Mouse (Mus musculus) Muller cell, postnatal 12 days (primary cell): Measurements from ENCODE around the gene Reln.

ENCODE experiments used
- DNase-seq: peaks from one replicate; pipeline ENCODE4 v3.0.0-alpha.2; 2015; ENCODE audit errors: inconsistent ontology term

The Reln gene

GRCm38 (mm10) chr5:21934173-21934698, 410.3 kb downstream of the Reln start:
- no peak for DNase-seq

DNA sequence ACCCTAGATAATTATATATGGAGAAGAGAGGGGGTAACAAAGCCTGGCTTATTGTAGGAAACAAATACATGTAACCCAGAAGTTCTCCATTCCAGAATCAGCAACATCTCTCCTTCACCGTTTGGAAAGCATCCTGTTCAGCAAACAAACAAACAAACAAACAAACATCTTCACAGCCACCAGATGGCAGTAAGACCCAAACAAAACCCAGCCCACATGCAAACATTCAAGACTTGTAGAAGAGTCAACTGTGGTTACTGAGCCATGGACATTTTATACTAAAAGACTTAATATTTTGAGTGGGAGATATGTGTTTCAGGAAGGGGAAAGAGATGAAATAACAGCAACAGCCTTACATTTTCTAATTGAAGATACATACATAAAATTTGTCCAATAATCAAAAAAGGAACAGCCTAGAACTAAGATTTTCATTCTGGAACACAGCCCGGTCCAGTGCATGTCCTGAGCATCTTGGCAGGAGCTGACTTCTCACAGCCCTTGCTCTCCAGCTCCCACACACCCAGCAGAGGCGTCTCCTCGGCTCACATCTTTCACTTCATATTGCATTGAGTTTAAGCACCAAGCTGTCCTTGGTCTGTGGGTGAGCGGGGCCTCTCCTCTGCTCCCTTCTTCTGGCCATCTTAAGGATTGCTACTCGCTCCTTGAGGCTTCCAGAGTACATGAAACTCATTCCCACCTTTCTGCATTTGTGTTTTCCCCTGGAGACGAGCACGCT, 411.0 kb downstream of the Reln start:
- peak; percentile 17 for DNase-seq

GRCm38 (mm10) chr5:21931151-21931550, 413.4 kb downstream of the Reln start:
- DNase-seq = no peak

DNA sequence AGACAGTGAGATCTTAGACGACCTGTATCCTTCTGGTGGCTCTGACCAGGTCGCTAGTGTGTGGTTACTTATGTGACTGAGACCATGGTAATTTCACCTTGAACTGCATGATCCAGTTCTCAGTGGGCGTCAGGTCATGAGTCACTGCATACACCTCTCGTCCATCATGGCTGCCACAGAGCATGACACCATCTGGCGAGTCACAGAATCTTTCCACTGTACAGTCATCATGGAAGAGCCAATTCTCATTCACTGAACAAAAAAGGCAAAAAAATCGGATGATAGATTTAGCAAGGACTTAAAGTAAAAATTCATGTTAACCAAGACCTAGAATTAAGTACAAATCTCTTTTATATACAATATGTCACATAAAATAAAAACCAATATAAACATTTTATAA, 424.2 kb downstream of the Reln start:
- no peak for DNase-seq

DNA sequence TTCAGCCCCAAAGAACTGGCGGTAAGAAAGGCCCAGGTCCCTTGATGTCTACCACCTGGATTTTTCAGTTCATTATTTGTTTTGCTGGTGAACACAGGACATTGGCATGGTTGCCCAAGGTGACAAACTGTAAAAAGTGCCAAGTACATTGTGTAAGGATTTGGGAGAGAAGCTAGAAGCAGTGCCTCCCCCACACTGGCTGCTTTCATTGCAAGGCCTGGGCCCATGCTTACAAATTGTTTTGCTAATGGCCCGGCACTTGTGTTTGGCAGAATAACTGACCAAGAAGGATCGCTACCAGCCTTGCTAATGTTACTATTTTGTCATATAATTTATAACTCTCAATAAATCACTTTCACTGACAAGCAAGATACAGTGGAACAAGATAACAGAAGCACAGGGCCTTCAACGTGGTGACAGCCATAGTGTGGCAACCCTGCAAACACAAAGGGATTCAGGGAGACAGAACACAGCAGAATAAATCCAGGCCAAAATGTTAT, 425.2 kb downstream of the Reln start:
- no peak for DNase-seq

GRCm38 (mm10) chr5:21915973-21916372, 428.5 kb downstream of the Reln start:
- no peak for DNase-seq

DNA sequence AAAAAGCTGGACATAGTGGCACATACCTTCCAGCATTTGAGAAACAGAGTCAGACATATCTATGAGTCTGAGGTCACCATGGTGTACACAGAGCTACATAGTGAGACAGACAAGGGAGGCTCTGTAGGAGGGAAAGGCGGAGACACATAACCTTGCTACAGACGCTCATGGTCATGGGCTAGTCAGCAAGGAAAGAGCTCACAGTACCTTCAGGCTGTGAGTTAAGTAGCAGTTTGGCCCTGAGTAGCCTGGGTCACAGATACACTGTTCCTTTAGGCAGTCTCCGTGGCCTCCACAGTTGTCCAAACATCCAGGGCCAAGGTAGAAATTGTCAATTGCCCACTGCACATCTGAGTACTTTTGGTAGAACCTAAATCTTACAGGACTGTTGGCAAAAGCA, 429.7 kb downstream of the Reln start:
- DNase-seq = no peak

DNA sequence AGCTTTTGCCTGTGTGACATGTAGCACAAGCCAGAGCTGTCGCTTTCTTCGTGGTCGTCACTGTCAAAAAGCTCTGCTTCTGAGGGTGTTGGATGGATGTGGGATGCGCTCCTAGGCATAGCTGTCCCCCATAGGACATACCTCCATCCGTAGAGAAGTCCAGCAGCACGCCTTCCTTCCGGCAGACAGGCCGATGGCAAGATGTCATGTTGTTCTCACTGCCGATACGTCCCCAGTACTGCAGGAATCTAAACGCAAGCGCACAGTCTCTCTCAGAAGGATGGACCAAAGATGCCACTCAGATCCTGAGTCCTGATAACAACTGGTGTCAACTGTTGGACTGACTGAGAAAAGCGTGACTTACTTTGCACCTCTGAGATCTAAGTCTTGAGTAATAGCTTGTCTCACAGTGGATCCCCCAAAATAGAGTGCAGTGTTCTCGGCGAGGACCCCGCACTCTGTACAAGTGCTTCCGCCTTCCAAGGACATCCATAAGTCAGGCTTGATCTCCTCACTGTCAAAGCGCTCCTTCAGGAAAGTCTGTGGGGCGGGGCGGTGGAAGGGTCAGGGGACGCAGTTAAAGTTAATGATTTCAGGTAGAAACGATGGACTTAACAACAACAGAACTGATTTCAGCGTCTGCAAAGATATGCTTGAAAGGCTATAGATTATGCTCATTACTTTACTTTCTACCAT, 431.5 kb downstream of the Reln start:
- DNase-seq = no peak

- no peak for DNase-seq
Measured at GRCm38 (mm10) chr5:21910726-21911125, 433.8 kb downstream of the Reln start.

DNA sequence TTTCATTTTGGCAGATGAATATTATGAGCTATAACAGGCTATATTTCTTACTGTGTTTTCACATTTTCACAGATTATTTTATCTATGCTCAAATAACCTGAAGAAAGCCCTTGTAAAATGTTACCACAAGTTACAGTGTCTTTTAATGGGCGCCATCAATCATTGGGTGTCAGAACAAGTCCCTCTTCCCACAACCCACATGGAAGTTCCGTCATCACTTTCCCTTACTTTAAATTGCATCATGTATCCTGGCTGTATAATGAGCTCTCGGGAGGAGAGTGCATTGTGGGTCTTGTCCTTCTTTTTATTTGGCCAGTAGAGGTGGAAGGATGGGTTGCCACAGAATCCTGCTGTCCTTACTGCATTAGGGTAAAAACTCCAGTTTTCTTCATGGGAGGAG, 434.8 kb downstream of the Reln start:
- DNase-seq = no peak

DNA sequence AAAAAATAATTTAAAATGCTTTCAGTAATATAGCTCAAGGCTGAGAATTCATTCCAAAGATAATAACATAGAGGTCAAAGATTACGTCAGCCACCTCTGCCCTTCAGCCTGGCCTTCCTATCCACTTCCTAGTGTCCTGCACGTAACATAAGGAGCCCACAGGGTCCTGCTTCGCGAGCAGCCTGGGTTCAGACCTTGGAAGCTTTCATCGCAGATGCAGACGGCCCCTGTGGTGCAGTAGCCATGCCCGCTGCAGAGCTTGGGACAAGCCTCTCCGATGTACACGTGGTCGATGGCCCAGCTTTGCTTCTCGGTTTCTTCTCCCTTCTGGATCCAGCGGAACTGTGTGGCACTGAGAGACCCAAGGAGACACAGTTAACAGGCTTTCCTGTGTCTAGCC, 443.1 kb downstream of the Reln start:
- no peak for DNase-seq

- no peak for DNase-seq
Measured at GRCm38 (mm10) chr5:21900891-21901290, 443.6 kb downstream of the Reln start.

DNA sequence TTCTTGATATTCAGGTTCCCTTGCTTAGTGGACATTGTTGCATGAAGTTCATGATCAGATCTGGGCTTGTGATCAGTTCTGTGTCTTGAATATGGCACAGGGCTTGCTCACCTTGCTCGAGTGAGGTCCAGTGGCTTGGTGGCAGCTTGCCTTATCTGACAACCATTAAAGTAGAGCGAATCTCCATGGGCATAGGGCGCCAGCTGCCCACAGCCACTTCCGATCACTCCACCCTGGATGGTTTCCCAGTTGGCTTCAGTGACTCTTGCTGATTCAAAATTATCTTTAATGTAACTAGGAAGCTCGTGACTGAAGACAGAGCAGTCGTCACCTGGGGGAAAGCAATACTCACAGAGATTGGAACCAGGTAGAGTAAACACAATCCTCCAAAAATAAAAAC, 445.6 kb downstream of the Reln start:
- DNase-seq = no peak

DNA sequence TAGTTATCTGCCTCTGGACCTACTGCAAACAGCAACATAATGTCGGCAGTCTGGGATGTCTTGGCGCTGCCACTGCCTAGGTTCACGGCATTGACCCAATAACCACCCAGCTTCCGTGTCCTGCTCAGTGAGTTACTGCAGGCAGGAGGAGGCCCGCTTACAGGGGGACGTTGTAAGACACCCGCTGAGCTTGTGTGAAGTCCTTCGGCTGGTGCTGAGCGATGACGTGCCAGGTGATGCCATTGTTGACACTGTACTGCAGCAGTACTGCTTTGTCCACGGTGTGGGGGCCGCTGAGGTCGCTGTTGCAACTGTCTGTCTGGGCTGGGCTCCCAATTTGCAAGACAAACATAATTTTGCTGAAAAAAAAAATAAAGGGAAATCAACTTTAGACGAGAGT, 447.9 kb downstream of the Reln start:
- no peak for DNase-seq

DNA sequence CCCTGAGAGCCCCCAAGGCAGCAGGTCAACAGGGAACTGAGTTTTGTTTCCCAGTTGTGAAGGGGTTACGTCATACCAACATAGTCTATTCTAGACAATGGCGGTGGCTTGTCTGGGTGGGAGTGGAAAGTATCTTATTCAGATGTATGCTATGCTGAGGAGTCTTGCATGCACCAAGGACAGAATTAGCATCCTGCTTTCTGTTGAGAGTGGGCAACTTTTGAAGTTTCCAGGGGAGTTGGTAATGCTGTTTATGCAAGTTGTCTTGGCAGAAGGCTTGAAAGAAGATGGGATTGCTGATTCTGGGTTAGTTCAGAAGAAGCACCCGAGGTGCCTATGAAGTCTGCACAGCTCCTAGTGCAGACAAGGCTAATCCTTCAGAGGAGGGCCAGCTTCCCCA, 450.3 kb downstream of the Reln start:
- no peak for DNase-seq

GRCm38 (mm10) chr5:21866750-21867149, 477.8 kb downstream of the Reln start:
- DNase-seq = no peak

DNA sequence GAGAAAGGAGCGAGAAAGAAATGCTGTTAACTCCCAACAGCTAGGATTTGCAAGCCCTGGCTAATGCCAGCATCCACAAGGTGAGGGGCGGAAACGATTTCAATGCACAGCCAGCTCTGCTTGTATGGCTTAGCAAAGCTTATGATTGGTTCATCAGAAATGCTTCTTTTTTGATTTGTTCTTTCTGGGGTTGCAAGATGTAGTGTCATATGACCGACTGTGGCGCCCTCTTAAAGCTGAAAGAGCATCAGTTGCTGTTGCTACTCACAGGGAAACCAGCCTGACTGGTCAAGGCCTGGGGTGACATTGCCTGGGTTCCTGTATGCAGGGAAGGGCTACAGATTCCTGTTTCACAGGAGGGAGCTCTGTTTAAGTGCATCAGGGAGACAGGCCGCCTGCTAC, 478.2 kb downstream of the Reln start:
- peak; percentile 41 for DNase-seq

GRCm38 (mm10) chr5:21865346-21866107, 479.0 kb downstream of the Reln start, which contains the start of gene Slc26a5:
Slc26a5 (minus strand) TSS chr5:21865604.
- DNase-seq = peak; percentile 20

- DNase-seq = no peak
Measured at GRCm38 (mm10) chr5:21858653-21859052, 485.8 kb downstream of the Reln start.

GRCm38 (mm10) chr5:21851679-21852340, 492.7 kb downstream of the Reln start:
- no peak for DNase-seq

- DNase-seq = no peak
Measured at GRCm38 (mm10) chr5:21847438-21847837, 497.1 kb downstream of the Reln start.
